Mouse (Mus musculus) ovary, postnatal 36 days (tissue): ENCODE data around the gene Slc13a1.

Experiments
- DNase-seq: peaks from one replicate; pipeline ENCODE4 v3.0.0; 2022; ENCODE audit warnings: low spot score, mixed read lengths

The Slc13a1 gene

DNA sequence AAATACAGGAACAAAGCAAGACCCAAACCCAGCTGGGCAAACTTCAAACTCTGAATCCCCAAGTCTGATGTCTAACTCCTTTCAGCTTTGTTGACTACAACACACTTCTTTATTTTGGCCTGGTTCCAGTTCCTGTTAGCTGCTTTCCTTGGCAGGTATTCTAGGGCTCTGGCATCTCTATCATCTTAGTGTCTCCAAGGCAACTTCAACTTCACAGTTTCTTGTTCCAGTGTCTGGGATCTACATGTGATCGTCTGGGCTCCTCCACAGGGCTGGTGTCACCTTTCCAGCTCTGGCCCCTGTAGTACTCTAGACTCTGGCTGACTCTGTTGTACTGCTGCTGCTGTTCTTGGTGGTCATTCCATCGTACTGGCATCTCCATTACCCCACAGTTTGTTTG lies 91.8 kb downstream of the Slc13a1 start:
- no peak for DNase-seq

DNA sequence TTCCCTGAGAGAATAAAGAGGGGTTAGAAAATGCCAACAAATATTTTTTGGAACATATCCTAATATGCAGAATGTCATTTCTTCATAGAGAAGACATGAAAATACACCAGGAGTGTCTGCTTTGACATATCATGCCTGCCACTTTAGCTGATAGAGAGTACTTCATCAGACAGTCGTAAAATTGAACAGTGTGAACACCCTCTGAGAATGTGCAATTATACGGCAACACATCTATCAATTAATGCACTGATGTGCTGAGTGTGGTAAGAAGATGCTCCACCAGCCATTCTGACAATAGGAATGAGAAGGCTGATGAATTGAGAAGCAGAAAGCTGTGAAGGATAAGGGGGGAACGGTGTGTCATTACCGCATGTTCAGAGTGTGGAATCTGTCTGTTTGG lies 95.1 kb downstream of the Slc13a1 start:
- no peak for DNase-seq

- DNase-seq = no peak
These were observed 108.1 kb downstream of the Slc13a1 start for GRCm38 (mm10) chr6:24059754-24060153.

- no peak for DNase-seq
These were observed 112.8 kb downstream of the Slc13a1 start for GRCm38 (mm10) chr6:24055086-24055485.

DNA sequence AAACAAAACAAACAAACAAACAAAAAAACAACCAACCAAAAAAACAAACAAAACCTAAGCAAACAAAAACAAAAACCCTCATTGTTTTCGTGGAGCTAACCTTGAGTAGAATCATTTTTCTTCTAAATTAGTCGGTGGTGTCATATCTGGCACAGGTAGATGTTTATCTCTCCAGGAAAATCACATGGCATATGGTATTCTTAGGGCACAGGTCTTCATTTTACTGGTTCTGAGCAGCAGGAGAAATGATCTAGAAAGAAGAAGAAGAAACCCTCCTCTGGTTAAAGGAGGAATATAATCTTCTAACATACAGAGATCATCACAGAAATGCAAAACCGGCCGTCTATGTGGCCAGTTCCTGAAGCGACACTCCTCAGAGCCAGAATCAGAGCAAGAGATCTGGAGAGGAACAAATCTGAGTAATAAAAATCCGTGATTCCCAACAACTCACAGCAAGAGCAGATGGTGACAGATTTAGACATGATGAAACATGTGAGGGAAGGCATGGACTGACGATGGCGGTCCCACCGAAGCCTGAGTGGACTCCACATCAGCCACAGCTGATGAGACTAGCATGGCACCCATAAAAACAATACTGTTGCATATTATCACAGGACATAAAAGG lies 113.7 kb downstream of the Slc13a1 start:
- DNase-seq = no peak

DNA sequence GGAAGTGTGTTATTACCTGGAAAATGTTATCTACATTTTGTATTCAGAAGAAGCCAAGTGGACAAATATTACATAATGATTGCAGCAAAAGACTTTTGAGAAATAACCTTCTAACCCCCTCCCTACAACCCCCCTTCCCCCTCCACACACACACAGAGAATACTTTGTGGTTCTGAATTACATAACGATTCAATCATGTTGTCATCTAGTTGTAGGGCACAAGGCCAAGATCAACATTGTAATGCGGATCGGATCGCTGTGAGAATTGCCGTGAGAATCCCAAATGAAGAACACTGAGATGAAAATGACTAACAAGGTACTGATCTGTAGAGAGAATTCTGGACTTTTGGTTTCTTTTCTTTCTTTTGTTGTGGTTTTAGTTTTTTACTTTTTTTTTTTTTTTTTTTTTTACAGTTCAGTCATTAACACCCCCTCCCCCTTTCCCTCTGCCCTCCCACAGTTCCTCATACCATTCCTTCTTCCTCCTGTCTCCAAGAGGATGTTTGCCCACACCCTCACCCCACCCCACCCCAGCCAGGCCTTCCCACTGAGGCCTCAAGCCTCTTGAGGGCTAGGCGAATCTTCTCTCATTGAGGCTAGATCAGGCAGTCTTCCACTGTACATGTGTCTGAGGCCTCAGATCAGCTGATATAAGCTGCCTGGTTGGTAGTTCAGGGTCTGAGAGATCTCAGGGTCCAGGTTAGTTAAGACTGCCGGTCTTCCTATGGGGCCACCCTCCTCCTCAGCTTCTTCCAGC lies 120.7 kb downstream of the Slc13a1 start:
- DNase-seq = no peak

GRCm38 (mm10) chr6:24043496-24043895 lies 124.4 kb downstream of the Slc13a1 start:
- DNase-seq = no peak
